Mouse (Mus musculus) bone marrow macrophage, adult 2 months (primary cell): Measurements from ENCODE around the gene Npm1.

Source experiments
- CTCF ChIP-seq: IDR thresholded peaks from 2 replicates; pipeline ENCODE4 v1.5.1; 2012; ENCODE audit warnings: low read depth, mild to moderate bottlenecking, low read length, moderate library complexity
- POLR2A ChIP-seq: IDR thresholded peaks from 2 replicates; pipeline ENCODE4 v1.6.1; 2012; ENCODE audit warnings: mild to moderate bottlenecking, low read depth, low read length, borderline replicate concordance

DNA sequence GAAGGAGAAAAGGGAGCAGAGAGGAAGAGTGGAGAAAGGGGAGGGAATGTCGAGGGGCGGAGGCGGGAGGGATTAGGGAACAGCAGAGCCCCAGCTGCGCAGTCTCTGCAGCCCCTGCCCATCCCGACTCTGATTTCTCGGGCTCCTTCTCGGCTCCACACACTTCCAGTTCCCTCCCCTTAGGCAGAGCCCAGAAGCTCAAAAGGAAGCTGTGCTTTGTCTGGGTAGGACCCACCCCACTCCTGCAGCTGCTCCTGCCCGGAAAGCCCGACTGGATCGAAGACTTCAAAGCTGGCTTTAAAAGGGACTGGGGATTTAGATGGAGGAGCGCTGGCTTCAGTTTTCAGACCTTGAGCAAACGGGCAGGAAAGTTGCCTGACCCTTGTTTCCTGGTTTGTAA, 30.7 kb upstream of the Npm1 start:
- TF ChIP-seq POLR2A (no peak), CTCF (no peak)
